Mouse (Mus musculus) heart, adult 11 months (tissue): ENCODE data around the gene Tmem56.
A peak's percentile ranks its signal among the peaks of the same experiment; 100 is the strongest.

ENCODE experiments used
- DNase-seq: peaks from one replicate; pipeline ENCODE4 v3.0.0; 2022

Gene Tmem56

DNA sequence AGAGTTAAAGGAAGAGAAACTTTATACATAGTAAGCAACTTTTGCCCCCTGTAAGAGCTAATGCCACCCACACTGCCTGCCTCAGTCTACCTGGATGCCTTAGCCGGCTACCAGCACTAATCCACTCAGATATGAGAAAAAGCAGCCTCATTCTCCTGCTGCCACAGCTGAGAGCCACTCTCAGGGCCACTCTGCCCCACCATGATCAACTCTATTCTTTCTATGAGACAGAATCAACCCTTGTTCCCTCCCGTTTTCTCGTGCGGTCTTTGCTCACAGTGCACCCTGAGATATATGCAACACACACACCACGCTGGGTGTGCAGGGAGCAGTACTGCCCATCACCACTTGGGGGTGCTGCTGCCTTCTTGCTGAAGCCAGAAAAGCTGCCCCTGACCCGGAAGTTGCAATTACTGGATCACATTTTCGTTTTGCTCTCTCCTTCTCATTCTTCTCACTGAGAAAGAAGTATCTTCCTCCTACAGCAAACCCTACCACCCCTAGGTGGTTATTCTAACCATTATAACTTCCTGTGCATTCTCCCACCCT, 119.6 kb downstream of the Tmem56 start:
- peak; percentile 91 for DNase-seq

DNA sequence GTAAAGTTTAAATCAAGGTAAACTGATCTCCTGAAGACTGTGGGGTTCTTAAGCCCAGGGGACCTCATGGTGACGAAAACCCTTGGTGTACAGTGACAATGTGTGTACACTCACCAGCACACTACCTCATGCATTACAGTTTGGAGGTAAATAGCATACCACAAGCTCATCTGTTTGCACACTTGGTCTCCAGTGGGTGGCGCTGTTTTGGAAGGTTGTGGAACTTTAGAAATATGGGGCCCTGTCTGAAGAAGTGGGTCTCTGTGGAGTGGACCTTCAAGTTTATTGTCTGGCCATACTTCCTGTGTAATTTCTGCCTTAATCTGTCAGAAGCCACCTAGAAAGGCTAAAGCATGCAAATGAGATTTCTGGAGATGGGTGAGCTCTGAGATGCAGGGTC, 121.2 kb downstream of the Tmem56 start:
- DNase-seq, result peak; percentile 30

DNA sequence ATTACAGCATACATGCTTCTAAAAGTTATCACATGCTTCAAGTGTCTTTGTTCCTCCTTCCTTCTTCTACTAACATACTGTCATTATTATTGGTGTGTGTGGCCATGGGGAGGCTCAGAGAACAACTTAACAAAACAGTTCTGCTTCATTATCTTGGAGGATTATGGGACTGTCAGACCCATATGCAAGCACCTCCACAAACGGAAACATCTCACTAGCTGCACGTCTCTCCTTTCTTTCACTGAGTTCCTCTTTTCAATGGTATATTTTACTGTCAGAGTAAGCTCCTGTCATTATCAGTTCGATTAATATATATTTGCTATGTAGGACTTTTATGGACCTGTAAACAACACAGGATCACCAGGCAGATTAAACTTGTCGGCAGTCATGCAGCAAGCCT, 122.5 kb downstream of the Tmem56 start:
- DNase-seq, result peak; percentile 36

DNA sequence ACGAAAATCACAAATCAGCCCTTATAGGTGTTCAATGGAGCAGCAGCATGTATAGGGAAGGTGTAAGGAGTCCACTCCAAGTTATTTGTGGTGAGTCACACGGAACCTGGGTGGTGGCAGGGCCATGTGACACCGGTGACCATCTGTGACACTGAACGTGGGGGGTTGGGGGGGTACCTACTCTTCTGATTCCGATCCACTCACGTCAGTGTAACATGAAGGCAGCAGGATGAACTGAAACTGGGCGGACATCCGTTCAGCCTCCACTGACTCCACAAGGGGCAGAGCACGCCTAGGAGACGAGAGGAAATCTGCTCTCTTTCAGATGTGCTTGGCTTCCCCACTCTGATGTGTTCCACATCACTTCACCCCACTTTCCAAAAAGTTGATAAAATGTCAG, 123.3 kb downstream of the Tmem56 start:
- DNase-seq, result peak; percentile 87

DNA sequence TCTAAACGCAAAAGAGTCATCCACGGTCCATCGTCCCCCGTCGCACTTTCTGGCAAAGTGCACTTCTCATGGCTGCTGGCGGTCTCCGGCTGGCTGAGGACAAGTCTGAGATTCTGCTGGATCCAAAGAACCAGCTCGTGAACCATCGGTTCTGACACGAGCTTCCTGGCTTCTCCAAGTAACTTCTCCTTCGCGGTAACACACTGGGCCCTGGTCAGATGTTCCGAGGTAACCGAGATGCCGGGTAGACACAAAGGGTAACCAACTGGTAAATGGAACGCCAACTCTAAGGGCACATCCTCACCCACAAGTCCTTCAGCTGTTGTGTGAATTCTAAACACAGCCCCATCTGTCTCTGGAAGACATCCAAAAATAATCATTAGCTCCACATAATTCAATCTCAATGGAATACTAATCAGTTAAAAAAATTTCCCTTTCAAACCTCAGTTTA, 124.0 kb downstream of the Tmem56 start:
- DNase-seq, result peak; percentile 82

DNA sequence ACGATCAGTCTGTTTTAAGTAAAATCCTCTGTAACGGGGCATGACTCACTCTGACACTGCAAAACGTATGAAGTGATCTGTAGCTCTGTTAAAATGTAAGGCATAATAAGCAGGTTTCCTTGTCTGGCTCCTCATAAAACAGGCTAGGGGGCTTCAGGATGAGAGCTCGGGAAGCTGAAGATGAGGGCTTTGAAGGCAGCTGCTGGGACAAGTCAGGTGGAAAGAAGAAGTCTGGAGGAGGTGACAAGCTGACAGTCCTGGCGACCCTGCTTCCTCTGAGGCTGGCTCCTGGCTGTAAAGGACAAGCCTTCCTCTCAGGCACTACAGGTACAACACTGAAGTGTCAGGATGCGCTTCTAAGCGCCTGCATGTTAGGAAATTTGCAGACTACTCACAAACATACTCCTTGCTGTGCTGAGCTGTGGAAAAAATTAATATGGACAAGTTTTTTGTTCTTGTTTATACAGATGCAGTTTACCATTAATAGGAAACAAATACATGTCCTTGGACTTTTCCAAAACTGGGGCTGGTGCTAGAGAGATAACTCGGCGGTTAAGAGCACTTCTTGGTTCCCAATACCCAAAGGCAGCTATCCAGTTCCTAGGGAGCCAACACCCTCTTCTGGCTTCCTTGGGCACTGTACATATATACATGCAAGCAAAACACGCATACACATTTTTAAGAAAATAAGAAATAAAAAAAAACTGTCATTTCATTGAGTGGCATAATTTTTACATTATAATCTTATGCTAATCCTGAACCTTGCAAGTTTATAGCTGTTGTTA, 125.2 kb downstream of the Tmem56 start:
- peak; percentile 40 for DNase-seq

DNA sequence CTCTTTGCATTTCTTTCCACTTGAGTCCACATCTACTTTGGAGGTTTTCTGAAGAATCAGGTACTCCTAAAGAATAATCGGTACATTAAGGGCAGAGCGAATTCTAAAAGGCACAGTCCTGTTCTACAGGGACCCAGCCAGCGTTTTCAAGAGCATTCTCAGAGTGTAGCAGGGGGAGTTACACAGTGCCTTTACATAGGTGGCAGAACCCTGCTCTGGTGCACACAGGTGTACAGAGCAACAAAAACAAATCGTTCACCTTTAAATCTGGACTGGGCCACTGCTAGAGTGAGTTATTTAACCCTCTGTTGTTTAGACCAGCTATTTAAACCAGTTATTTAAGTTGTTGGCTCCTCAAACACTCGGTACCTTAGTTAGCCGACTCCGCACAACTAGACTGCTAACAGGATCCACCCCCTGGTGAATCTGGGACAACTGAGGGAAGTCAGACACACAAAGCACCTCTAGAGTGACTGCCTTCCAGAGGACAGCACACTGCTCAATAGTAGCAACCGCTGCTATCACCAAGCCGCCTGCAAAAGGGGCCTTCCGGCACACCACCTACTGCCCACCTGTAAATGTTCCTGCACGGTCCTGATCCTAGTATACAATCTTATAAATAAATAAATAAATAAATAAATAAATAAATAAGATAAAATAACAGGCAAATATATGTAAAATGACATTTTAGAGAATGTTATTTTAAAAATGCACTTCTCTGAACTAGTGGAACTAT, 126.3 kb downstream of the Tmem56 start:
- DNase-seq, result peak; percentile 66

DNA sequence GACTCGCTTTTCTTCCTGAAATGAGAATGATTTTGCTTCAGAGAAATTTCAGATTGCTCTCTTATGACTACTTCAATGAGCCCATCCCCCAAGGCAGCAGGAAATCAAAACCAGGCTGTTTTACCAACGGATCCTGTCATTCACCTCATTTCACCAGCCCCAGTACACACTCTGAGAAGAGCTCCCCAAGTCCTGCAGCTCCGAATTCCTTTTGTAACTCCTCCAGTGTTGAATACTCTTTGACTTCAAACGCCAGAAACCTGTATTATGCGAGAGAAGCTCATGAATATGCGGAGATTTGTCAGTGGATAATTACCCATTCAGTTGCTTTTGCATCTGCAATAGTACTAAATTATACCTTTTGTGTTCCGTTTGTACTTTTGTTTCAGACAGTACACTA, 126.9 kb downstream of the Tmem56 start:
- DNase-seq, result peak; percentile 31
